Mouse (Mus musculus): ENCODE results near the gene Dennd1a.

DNA sequence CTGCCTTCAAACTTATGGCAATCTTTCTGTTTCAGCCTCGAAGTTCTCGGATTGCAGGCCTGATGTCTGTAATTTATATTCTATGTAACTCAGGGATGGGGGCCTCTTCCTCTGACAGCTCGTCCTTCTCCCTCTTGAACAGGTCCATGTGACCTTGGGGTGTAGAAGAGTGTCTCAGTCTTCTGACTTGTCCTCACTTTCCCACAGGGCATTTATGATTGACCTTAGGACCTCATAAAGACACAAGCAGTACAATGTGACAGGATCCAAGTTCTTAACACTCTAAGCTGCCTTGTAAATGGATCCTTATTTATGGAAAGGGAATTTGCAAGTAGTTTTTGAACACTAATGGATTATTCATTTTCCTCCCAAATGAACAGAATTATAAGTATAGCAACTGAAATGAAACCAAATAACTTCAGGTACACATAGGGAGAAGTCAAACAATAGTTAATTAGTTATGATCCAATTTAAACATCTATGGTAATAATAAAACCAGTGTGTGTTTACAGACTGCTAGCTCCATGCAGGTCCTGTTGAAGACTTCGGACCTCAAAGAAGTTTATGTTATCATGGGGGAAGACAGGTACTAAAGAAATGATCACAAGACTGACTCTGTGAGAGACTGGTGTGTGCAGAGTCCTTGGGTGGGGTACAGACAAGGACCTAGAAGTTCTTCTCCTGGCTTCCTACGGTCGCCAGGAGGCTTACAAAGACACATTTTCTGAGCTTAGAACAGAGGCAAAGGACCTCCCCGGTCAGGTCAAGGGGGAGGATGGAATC lies 448.8 kb downstream of the Dennd1a start:
- TF ChIP-seq CTCF (conservative IDR thresholded peaks at IDR 0.05; ENCODE audit: low read length) (no peak), POU5F1 (IDR thresholded peaks at IDR 0.05; ENCODE audit: borderline replicate concordance, low read length) (no peak), NANOG (IDR thresholded peaks at IDR 0.05; ENCODE audit: borderline replicate concordance, low read length) (no peak)
